Mouse (Mus musculus): ENCODE data around the gene Apold1. TPM values are rescaled to one million over a fixed set of nuclear protein-coding genes. Genes with fewer than 3 reads are reported as not detected.

The Apold1 gene
- polyA plus RNA-seq, 1 experiment from 2014 or later, result 4.3 TPM

GRCm38 (mm10) chr6:134947311-134948087, 34.0 kb upstream of the Apold1 start:
- no peak; the same call in 1 of the 2 replicates for ATAC-seq (ENCODE audit: low FRiP score, low TSS enrichment)
- Histone ChIP-seq H3K9ac (replicated peaks; ENCODE audit: low read length) (no peak overlapping the region), H3K4me1 (ENCODE audit: control insufficient read depth, insufficient read depth, low read length) (no peaks in the 10 kb centered on the region), H3K27ac (replicated peaks; ENCODE audit: low read depth, low read length) (no peak overlapping the region), H3K36me3 (ENCODE audit: control insufficient read depth, insufficient read depth, low read length) (no peaks in the 10 kb centered on the region), H3K4me3 (replicated peaks; ENCODE audit: low read depth, low read length) (no peak overlapping the region), H3K4me2 (ENCODE audit: low read length) (no peak overlapping the region), H3K9me3 (ENCODE audit: control insufficient read depth, low read length) (no peaks in the 10 kb centered on the region), H3K27me3 (ENCODE audit: control insufficient read depth, insufficient read depth, low read length) (no peaks in the 10 kb centered on the region)
- 47% methylated on average over 13 of the region's 13 CpGs for WGBS
- peak; percentile 87 for DNase-seq

GRCm38 (mm10) chr6:134948522-134949061, 32.9 kb upstream of the Apold1 start:
- no peaks in the 10 kb centered on the region for H3K4me1 ChIP-seq (ENCODE audit: control insufficient read depth, insufficient read depth, low read length)
- no peak overlapping the region for H3K27ac ChIP-seq (replicated peaks; ENCODE audit: low read depth, low read length)
- no peaks in the 10 kb centered on the region for H3K36me3 ChIP-seq (ENCODE audit: control insufficient read depth, insufficient read depth, low read length)
- H3K27me3 ChIP-seq (ENCODE audit: control insufficient read depth, insufficient read depth, low read length), result no peaks in the 10 kb centered on the region
- no peak for ATAC-seq (ENCODE audit: low FRiP score, low TSS enrichment)
- H3K9me3 ChIP-seq (ENCODE audit: control insufficient read depth, low read length), result no peaks in the 10 kb centered on the region
- DNase-seq, result no peak
- no peak overlapping the region for H3K4me2 ChIP-seq (ENCODE audit: low read length)
- no peak overlapping the region for H3K9ac ChIP-seq (replicated peaks; ENCODE audit: low read length)
- WGBS, result 75% methylated on average over 11 of the region's 11 CpGs
- H3K4me3 ChIP-seq (replicated peaks; ENCODE audit: low read depth, low read length), result no peak overlapping the region

- H3K4me3 ChIP-seq (replicated peaks; ENCODE audit: low read depth, low read length), result no peak overlapping the region
- 90% methylated on average over 3 of the region's 3 CpGs for WGBS
- no peak for ATAC-seq (ENCODE audit: low FRiP score, low TSS enrichment)
- no peak overlapping the region for H3K4me2 ChIP-seq (ENCODE audit: low read length)
- H3K27ac ChIP-seq (replicated peaks; ENCODE audit: low read depth, low read length), result no peak overlapping the region
- no peaks in the 10 kb centered on the region for H3K36me3 ChIP-seq (ENCODE audit: control insufficient read depth, insufficient read depth, low read length)
- no peak overlapping the region for H3K9ac ChIP-seq (replicated peaks; ENCODE audit: low read length)
- no peaks in the 10 kb centered on the region for H3K27me3 ChIP-seq (ENCODE audit: control insufficient read depth, insufficient read depth, low read length)
- no peaks in the 10 kb centered on the region for H3K9me3 ChIP-seq (ENCODE audit: control insufficient read depth, low read length)
- H3K4me1 ChIP-seq (ENCODE audit: control insufficient read depth, insufficient read depth, low read length), result no peaks in the 10 kb centered on the region
- no peak for DNase-seq
Observed at GRCm38 (mm10) chr6:134949241-134949640, 32.3 kb upstream of the Apold1 start.

- ATAC-seq (ENCODE audit: low FRiP score, low TSS enrichment) (no peak), DNase-seq (no peak)
- no peaks in the 10 kb centered on the region for H3K27me3 ChIP-seq (ENCODE audit: control insufficient read depth, insufficient read depth, low read length)
- no peak overlapping the region for H3K4me2 ChIP-seq (ENCODE audit: low read length)
- no peaks in the 10 kb centered on the region for H3K36me3 ChIP-seq (ENCODE audit: control insufficient read depth, insufficient read depth, low read length)
- 90% methylated on average over 5 of the region's 5 CpGs for WGBS
- no peaks in the 10 kb centered on the region for H3K4me1 ChIP-seq (ENCODE audit: control insufficient read depth, insufficient read depth, low read length)
- H3K27ac ChIP-seq (replicated peaks; ENCODE audit: low read depth, low read length), result no peak overlapping the region
- no peaks in the 10 kb centered on the region for H3K9me3 ChIP-seq (ENCODE audit: control insufficient read depth, low read length)
- H3K9ac ChIP-seq (replicated peaks; ENCODE audit: low read length), result no peak overlapping the region
- H3K4me3 ChIP-seq (replicated peaks; ENCODE audit: low read depth, low read length), result no peak overlapping the region
Observed at GRCm38 (mm10) chr6:134951364-134951763, 30.2 kb upstream of the Apold1 start.

- no peaks in the 10 kb centered on the region for H3K9me3 ChIP-seq (ENCODE audit: control insufficient read depth, low read length)
- DNase-seq, result no peak
- no peak overlapping the region for H3K4me3 ChIP-seq (replicated peaks; ENCODE audit: low read depth, low read length)
- H3K9ac ChIP-seq (replicated peaks; ENCODE audit: low read length), result no peak overlapping the region
- no peaks in the 10 kb centered on the region for H3K4me1 ChIP-seq (ENCODE audit: control insufficient read depth, insufficient read depth, low read length)
- WGBS, result 78% methylated on average over 11 of the region's 11 CpGs
- no peaks in the 10 kb centered on the region for H3K36me3 ChIP-seq (ENCODE audit: control insufficient read depth, insufficient read depth, low read length)
- H3K4me2 ChIP-seq (ENCODE audit: low read length), result no peak overlapping the region
- no peak for ATAC-seq (ENCODE audit: low FRiP score, low TSS enrichment)
- no peak overlapping the region for H3K27ac ChIP-seq (replicated peaks; ENCODE audit: low read depth, low read length)
- H3K27me3 ChIP-seq (ENCODE audit: control insufficient read depth, insufficient read depth, low read length), result no peaks in the 10 kb centered on the region
Observed at GRCm38 (mm10) chr6:134953976-134954375, 27.5 kb upstream of the Apold1 start.

GRCm38 (mm10) chr6:134956388-134956787, 25.1 kb upstream of the Apold1 start:
- Histone ChIP-seq H3K4me1 (ENCODE audit: control insufficient read depth, insufficient read depth, low read length) (0 out of 2 replicates have a peak, but pooled peaks cover 6% of the 10 kb centered on the region), H3K9ac (replicated peaks; ENCODE audit: low read length) (no peak overlapping the region), H3K27ac (replicated peaks; ENCODE audit: low read depth, low read length) (no peak overlapping the region), H3K4me3 (replicated peaks; ENCODE audit: low read depth, low read length) (no peak overlapping the region), H3K36me3 (ENCODE audit: control insufficient read depth, insufficient read depth, low read length) (no peaks in the 10 kb centered on the region), H3K4me2 (ENCODE audit: low read length) (no peak overlapping the region), H3K27me3 (ENCODE audit: control insufficient read depth, insufficient read depth, low read length) (no peaks in the 10 kb centered on the region), H3K9me3 (ENCODE audit: control insufficient read depth, low read length) (no peaks in the 10 kb centered on the region)
- DNase-seq (no peak), ATAC-seq (ENCODE audit: low FRiP score, low TSS enrichment) (no peak)
- WGBS, result 85% methylated on average over 4 of the region's 4 CpGs

GRCm38 (mm10) chr6:134961286-134961685, 20.2 kb upstream of the Apold1 start:
- no peak overlapping the region for H3K27ac ChIP-seq (replicated peaks; ENCODE audit: low read depth, low read length)

GRCm38 (mm10) chr6:134961858-134962517, 19.5 kb upstream of the Apold1 start:
- no peak overlapping the region for H3K4me2 ChIP-seq (ENCODE audit: low read length)
- DNase-seq (no peak), ATAC-seq (ENCODE audit: low FRiP score, low TSS enrichment) (no peak)
- no peaks in the 10 kb centered on the region for H3K9me3 ChIP-seq (ENCODE audit: control insufficient read depth, low read length)
- H3K36me3 ChIP-seq (ENCODE audit: control insufficient read depth, insufficient read depth, low read length), result no peaks in the 10 kb centered on the region
- H3K27ac ChIP-seq (replicated peaks; ENCODE audit: low read depth, low read length), result no peak overlapping the region
- H3K9ac ChIP-seq (replicated peaks; ENCODE audit: low read length), result no peak overlapping the region
- H3K27me3 ChIP-seq (ENCODE audit: control insufficient read depth, insufficient read depth, low read length), result no peaks in the 10 kb centered on the region
- 47% methylated on average over 9 of the region's 9 CpGs for WGBS
- H3K4me1 ChIP-seq (ENCODE audit: control insufficient read depth, insufficient read depth, low read length), result 0 out of 2 replicates have a peak, but pooled peaks cover 6% of the 10 kb centered on the region
- H3K4me3 ChIP-seq (replicated peaks; ENCODE audit: low read depth, low read length), result no peak overlapping the region

More at GRCm38 (mm10) chr6:134961286-134961685, 20.2 kb upstream of the Apold1 start:
- Histone ChIP-seq H3K27me3 (ENCODE audit: control insufficient read depth, insufficient read depth, low read length) (no peaks in the 10 kb centered on the region), H3K9me3 (ENCODE audit: control insufficient read depth, low read length) (no peaks in the 10 kb centered on the region), H3K4me2 (ENCODE audit: low read length) (no peak overlapping the region), H3K4me1 (ENCODE audit: control insufficient read depth, insufficient read depth, low read length) (0 out of 2 replicates have a peak, but pooled peaks cover 6% of the 10 kb centered on the region), H3K4me3 (replicated peaks; ENCODE audit: low read depth, low read length) (no peak overlapping the region), H3K9ac (replicated peaks; ENCODE audit: low read length) (no peak overlapping the region), H3K36me3 (ENCODE audit: control insufficient read depth, insufficient read depth, low read length) (no peaks in the 10 kb centered on the region)
- DNase-seq, result no peak
- WGBS, result 56% methylated on average over 5 of the region's 5 CpGs
- ATAC-seq (ENCODE audit: low FRiP score, low TSS enrichment), result no peak
